Mouse (Mus musculus): ENCODE measurements around the gene Kif16b. TPM values are rescaled to one million over a fixed set of nuclear protein-coding genes. Genes with fewer than 3 reads are reported as not detected.

Kif16b gene
- total RNA-seq, 2 experiments from 2014 or later, result 24.5 to 29.7 TPM

DNA sequence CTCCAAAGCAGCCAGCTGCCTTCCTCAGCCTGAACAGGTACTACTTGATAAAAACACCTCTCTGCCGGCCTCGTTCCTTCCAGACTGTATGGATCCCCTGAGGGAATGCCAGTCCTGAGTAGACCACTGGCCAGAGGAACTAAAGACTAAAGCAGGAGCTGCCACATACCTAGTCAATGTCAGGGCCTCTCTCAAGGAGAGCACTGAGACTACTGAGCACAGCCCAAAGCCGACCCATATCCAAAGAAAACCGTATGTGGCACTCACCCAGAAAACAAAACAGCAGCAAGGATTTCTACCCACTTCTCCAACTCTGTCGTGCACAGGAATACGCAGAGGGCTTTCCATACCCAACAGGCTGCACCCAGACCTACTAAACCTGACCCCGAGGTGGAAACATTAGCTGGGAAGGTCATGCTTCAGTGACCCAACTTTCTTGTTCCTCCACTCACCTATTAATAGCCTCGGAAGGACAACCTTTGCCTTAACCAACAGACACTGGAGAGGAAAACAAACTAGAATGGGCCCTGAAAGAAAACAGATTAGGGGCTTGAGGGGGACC, 22.0 kb downstream of the Kif16b start:
- intact Hi-C loops (cut with DNase I; ENCODE audit: low total_unique reads), result no loop called here
- DNase-seq, result no peak

DNA sequence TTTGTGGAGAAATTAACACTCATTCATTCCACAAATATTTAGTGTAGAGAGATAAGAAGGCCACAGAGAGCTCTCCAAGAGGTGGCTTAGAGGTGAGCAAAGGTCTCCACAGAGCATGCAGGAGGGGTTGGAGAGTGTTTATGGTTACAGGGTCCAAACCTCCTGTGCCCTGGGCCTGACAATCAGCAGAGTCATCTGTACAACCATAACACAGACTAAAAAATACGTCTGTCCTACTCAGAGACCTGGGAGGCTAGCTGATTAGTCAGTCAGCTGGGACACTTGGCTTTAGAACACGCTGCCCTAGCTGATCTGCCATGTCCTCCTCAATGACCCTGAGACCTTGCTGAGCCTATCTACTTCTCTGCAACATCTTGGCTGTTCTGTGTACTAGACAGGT, 24.7 kb downstream of the Kif16b start:
- DNase-seq, result no peak
- intact Hi-C loops (cut with DNase I; ENCODE audit: low total_unique reads), result no loop called here

DNA sequence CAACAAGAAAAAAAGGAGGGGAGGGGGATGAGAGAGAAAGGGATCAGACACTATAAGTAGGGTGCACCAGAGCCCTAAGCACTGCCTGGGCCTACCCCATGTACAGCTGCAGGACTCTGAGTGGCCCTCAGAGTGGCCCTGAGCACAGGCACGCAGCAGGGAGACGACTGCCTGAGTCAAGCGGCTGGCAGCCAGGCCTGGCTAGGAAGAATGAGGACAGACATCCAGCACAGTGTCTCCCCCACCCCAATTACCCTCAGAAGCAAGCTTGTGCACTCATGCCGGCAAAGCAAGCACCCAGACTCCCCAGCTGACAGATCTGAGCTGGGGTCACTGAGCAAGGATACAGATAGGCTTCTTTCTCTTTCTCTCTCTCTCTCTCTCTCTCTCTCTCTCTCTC, 25.4 kb downstream of the Kif16b start:
- intact Hi-C loops (cut with DNase I; ENCODE audit: low total_unique reads), result no loop called here
- no peak for DNase-seq

DNA sequence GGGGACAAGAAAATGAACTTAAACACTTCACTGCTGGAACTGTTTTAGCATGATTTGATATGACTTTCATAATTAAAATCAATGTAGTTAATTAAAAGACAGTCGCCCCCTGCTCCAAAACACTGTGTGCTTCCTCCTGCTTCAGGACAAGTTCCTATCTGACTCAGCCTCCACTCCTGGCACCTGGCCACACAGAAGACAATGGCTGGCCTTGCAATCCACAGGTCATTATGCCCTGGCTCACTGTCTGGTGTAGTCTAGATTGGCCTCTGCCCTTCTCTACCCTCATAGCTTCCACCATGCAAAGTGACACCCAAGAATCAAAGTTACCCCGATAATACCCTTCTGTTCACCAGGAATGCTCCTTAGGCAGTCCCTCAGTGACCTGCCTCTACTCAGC, 26.8 kb downstream of the Kif16b start:
- intact Hi-C loops (cut with DNase I; ENCODE audit: low total_unique reads), result no loop called here
- DNase-seq, result peak; percentile 20

DNA sequence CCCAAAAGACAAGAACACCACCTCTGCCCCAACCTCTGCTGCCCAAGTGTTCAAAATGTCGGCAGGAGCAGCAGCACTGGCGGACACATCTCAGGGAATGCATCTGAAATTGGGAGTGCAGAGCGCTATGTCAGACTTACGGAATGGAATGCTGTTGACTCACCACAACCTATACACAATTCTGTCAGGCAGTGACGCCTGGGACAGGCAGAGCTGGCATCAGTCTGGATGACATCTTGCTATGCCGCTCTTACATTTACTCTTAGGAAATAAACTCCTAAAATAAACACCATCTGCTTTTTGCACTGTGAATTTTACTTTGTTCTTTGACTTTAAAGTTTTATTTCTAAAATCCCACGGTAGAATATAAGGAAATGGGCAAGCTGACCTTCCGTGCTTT, 31.3 kb downstream of the Kif16b start:
- no peak for DNase-seq
- intact Hi-C loops (cut with DNase I; ENCODE audit: low total_unique reads), result no loop called here

DNA sequence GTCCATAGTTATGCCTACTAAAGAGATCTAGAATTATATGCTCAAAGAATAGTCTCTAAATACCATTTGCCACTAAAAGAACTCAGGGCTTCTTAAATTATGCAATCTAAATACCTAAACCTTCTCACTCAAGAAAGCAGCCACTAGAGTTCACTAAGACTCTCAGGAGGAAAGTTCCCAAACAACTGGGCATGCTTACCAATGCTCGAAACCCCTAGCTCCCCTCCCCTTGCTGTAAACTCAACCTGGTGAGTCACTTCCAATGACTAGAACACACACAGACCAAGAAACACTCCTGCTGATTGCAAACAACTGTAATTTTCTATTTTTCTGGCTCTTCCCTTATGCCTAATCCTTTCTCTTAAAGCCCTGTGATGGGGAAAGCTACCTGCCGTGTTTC, 33.9 kb downstream of the Kif16b start:
- intact Hi-C loops (cut with DNase I; ENCODE audit: low total_unique reads), result loop anchor here (10.0 kb wide), 1 partner anchor 57 kb away; no protein-coding TSS in a partner anchor
- no peak for DNase-seq

DNA sequence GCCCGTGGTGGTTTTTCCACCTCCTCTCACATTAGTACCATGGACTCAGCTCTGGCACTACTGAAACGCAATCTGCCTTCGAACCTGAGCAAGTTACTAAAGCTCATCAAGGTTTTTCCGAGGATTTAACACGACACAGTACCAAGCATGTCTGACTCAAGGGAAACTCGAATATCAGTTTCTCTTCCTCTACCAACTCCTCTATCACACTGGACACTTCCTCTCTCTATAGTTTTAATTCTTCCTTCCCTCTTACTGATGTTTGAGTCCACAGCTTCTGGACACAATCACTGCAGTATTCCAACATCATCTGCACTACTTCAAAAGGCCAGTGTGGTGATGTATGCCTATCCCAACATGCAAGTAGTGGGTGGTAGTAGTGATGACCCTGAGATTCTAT, 40.3 kb downstream of the Kif16b start:
- intact Hi-C loops (cut with DNase I; ENCODE audit: low total_unique reads), result loop anchor here (10.0 kb wide), 1 partner anchor 64 kb away; no protein-coding TSS in a partner anchor

DNA sequence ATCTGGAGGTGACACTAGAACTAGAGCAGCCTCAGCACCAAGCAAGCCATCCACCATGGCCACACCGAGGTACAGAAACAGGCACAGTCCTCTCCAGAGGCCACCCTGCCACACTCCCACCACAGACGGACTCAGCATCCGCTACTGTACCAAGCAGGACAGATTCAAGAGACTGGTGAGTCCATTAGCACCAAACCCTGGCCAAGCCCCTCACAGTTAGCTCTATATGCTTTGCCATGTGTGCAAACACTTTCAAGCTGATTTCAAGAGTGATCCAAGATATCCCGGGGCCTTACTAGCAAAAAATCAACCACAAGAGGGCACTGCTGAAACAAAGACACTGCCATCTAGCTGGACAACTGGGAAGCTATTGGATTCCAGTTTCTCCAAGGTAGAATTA, 41.9 kb downstream of the Kif16b start:
- peak; percentile 21 for DNase-seq
- intact Hi-C loops (cut with DNase I; ENCODE audit: low total_unique reads), result loop anchor here (5.0 to 10.0 kb wide), 2 partner anchors 108 to 235 kb away; no protein-coding TSS in a partner anchor

More for the DNA sequence above, 40.3 kb downstream of the Kif16b start:
- DNase-seq, result no peak

DNA sequence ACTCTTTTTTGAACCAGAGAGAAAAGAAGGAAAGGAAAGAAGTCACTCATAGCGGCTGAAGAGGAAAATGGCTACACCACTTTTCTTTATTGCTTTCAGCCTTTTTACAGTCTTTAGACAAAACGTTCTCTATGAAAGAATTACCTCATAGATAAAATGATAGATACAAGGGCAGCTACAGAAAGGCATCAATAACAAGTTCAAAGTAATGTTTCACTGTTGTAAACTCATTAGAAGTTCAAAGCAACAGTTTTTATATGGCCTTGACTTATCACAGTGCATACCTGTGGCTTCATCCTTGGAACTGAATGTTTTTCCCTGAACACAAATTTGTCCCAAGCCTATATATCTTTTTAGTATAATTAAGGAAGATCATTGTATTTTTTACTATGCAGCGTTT, 62.6 kb downstream of the Kif16b start:
- DNase-seq, result no peak

DNA sequence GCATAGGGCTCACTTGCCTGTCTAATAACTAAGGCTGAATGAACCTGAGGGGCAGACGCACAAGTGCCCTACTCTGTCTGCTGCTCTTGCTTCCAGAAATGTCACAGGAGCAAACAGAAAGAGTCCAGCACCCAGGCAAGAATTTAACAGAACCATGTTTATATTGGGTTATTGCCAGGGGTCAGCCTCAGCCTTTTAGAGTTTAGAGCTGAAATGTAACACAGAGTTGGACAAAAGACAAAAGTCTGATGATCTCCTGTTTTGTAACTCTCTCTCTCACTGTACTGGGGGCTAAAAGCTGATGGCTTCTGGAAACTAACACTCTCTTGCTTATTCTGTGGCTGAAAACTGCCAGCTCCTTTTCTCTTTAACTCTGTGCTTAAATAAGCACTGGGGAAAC, 63.2 kb downstream of the Kif16b start:
- intact Hi-C loops (cut with DNase I; ENCODE audit: low total_unique reads), result no loop called here
- DNase-seq, result no peak

More for the DNA sequence above, 62.6 kb downstream of the Kif16b start:
- intact Hi-C loops (cut with DNase I; ENCODE audit: low total_unique reads), result no loop called here

DNA sequence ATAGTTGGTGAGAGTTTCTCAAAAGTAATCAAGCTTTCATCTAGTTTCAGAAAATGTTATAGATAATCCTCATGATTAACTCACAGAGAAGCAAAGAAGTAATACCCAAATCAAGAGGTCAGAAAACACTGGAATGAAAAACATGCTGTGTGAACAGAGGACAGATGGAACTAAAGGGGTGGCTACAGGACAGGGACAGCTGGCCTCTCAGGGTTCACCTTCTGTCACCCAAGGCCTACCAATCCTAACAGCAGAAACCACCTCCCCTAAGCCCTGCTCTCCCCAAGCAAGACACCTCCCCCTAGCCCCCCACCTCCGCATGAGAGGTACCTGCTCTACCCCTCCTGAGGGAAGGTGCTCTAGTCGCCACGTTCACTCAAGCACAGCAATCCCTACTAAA, 66.6 kb downstream of the Kif16b start:
- intact Hi-C loops (cut with DNase I; ENCODE audit: low total_unique reads), result no loop called here
- DNase-seq, result no peak

DNA sequence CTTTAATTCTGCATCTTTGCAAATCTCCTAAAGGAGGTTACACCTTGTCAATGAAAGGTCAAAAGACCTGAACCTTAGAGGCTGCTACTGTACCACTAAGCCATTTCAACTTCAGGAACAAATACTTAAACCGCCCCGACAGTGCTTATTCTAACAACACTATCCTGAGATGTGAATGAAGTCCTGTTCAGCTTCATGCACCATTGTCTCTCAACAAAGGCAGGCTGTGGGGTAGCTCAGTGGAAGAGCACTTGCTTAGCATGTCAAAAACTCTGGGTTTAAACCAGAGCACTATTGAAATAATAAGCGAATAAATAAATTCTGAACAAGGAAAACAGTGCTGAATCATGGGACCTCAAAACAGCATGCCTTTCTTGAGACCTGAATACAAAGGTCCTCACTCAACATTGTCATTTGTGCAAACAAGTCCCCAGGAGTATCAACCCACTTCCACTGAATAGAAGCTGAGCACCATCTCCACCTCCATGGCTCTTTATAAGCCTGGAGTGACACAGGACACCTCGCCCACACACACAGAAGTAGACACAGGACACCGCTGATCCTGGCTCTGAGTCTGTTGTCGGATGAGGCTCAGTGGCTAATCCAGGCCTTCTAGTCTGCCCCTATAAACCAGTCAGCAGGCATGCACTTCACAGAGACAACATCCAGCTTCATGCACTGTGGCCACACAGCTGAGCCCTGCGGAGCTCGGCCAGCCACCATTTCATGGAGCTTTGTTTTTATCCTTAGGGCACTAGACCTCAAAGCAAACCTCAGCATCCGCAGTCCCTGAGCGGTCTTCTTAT, 68.5 kb downstream of the Kif16b start:
- intact Hi-C loops (cut with DNase I; ENCODE audit: low total_unique reads), result no loop called here
- no peak for DNase-seq

DNA sequence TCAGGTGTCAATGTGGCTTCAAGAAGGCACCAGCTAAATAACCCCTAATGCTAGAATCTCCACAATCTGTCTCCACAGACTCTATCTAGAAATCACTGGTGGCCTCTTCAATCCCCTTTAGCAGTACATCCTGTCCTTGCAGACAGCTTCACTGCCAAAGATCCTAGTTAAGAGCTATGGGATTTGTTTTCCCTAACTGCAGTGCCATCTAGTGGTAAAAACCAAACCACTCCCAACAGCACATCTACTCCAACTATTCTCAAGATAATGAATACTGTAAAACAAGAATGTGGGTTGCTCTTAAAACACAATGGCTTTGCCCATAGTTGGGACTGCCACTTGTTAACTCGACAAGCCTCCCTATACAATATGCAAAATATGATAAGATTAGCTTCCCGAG, 88.3 kb downstream of the Kif16b start:
- no peak for DNase-seq
- intact Hi-C loops (cut with DNase I; ENCODE audit: low total_unique reads), result no loop called here

DNA sequence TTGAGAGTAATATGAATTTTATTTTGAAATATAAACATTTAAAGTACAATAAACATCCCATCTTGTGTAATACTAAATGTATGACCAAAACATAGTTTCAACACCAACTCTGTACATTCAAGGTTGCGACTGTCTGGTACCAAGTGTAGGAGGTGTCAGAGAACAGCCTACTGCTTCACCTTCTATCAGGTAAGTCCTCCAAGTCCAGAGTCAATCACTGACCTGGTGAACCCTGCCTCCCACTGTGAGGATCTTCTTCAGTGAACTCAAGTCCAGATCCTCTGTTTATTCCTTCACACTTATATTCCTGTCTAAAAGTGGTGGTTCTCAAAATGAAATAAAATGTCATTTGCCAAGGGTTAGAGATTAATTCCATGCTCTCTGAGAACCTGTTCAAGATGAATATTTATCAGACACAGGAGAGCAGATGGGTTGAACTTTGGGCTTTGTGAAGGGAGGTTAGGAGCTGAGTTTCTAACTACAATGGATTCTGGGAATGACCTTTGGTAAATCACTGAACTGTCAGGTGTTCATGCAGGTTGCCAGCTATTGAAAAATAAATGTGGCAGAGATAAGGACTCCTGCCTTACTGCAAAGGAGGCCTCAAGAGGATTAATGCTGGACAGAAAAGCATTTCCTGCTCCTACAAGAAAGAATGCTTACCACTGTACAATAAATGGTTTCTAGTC, 97.4 kb downstream of the Kif16b start:
- no peak for DNase-seq
- intact Hi-C loops (cut with DNase I; ENCODE audit: low total_unique reads), result no loop called here

DNA sequence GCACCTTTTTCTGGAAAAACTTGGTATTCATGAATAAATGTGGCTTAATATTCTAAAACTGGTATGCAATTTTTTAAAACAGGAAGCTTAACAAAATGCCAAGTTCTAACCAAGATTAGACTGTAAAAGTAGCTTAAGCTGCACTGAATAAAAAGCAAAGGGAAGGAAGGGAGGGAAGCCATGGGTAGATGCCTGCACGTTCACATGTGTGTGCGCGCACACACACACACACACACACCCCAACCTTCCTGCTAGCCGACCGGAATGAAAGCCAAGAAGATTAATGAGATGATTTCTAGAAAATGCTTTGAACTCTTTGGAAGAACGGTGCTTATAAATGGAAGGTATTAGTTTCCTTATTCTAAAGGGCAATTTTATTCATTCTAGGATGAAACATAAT, 104.0 kb downstream of the Kif16b start:
- no peak for DNase-seq
- intact Hi-C loops (cut with DNase I; ENCODE audit: low total_unique reads), result no loop called here

DNA sequence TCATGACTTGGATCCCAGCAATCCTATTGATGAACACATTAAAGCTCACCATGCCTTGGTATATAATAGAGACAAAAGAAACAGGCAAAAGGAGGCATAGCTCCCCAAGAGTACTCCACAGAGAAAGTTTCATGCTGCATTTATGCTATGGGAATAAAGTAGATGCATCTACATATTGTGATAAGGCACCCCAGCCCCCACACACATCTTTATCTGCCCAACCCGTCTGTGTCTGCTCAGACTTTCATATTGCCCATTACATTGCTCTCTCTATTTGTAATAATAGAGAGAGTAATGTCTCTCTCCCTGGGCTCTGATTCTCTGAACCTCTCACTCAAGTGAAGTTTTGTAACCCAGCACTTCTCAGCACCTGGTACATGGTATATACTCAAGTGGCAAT, 126.0 kb downstream of the Kif16b start:
- DNase-seq, result no peak
- intact Hi-C loops (cut with DNase I; ENCODE audit: low total_unique reads), result no loop called here

DNA sequence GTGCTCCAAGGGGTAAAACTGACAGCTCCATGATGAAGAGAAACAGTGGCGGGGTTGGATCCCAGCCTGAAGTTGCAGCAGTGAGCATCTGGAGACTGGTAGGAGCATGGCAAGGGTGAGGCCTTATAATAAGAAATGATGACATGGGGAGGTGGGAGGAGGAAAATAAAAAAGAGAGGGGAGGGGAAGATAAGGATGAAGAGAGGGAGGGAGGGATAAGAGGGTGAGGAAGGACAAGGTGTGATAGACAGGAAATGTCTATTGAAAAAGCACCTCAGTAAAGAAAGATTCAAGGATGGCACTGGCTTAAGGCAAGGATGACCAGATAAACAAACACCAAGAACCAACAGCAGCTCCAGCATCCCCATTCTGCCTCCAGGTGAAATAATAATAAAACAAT, 126.6 kb downstream of the Kif16b start:
- intact Hi-C loops (cut with DNase I; ENCODE audit: low total_unique reads), result no loop called here
- DNase-seq, result no peak

DNA sequence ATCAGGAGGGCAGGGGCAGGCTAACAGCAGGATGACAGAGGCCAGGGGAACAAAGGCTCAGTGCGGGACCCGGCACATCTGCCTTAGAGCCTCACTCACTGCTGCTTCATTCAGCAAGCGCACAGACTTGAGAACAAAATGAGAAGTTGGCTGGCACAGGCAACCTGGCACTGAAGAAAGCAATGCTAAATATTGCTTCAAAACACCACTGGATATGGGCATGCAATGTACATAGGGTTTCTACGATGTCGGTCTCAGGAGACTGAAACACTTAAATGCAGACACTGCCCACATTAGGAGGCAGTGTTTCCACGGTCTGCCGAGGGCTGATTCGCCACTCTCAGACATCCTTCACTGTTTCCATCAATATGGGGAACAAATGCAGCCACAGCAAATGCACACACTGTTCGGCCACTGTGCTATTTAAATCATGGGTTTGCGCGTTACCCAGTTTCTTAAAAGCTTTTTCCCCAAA, 131.6 kb downstream of the Kif16b start:
- intact Hi-C loops (cut with DNase I; ENCODE audit: low total_unique reads), result no loop called here
- DNase-seq, result no peak

DNA sequence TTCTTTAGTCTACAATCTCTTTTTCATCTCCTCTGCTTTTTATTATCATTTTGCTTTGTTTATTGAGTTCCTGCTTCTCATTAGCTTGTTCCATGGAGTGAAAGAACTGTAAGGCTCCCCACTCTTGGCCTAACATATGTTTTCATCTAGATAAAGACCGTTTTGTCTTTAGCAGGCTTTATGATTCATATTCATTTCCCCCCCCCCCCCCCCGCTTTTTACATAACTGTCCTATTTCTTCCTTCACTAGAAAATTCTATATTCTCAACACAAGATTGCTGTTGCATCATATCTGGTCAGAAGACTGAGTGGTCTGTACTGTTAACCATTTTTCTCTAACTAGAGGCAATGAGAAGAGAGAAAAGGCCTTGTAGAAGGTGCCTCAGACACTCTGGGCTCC, 137.1 kb downstream of the Kif16b start:
- DNase-seq, result no peak
- intact Hi-C loops (cut with DNase I; ENCODE audit: low total_unique reads), result no loop called here

DNA sequence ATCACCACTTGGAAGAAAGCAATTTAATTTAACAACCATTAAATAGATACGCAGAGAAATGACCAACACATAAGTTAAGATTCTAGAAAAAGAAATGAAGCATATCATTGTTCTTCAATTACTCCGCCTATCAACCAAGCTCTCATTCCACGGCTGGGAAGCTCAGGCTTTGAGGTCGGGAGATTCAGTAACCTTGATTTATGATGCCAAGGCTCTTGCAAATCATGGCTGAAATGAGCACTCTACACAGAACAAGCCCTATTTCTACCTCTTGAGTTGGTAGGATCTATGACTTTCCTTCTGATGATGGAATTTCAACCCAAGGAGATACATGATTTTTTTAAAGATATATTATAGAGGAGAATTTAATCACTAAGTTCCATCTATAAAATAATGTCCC, 140.5 kb downstream of the Kif16b start:
- DNase-seq, result no peak
- intact Hi-C loops (cut with DNase I; ENCODE audit: low total_unique reads), result no loop called here

DNA sequence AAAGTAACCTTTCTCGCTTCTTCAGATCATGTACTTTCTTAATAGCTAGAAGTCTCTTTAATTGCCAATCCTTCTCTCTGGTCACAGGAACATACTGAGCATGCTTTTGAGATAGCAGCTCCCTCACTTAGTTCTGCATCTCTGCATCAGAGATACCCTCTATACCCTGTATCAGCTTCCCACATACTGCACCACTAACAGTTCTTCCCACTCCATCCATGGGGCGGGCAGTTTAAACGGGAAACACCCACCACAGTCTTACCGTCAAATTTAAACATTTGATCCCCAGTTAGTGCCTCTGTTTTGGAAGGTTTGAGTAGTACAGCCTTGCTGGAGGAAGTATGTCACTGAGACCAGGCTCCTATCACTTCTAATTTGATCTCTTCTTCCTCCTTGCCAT, 142.1 kb downstream of the Kif16b start:
- DNase-seq, result no peak
- intact Hi-C loops (cut with DNase I; ENCODE audit: low total_unique reads), result no loop called here

Data from gastrocnemius, postnatal 14 days (tissue).